ENCODE assay signal across 7 mouse cellular contexts in the genomic region with DNA sequence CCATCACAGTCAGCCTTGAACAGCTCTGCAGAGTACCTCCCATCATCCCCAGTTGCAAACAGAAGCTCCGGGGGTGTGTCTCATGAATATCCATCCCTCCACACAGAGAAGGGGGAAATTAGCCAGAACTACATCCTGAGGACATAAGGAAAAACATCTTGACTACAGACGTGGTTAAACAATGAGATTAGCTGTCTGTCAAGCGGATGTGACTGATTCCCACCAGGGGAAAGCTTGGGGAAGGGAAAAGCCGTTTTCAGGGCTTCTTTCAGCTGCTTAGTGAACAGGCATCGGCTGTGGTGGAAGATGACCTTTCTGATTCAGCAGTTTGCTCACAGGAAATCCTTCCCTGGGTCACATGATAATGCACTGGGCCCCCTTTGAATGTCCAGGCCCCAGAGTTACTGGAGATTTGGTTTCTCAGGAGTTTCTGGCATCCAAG. TPM values are rescaled to one million over a fixed set of nuclear protein-coding genes. Genes with fewer than 3 reads are reported as not detected.
DNase-seq lines count a peak whose midpoint lies in the region; ATAC-seq and TF ChIP-seq lines count a peak whose summit lies in the region.

No protein-coding gene starts in this region.

- peaks cover 28% of the 10 kb centered on the region for H3K36me3 ChIP-seq in megakaryocyte, embryonic 14.5 days (replicated peaks; ENCODE audit: low read length)
- H3K36me3 ChIP-seq in forebrain, embryonic 13.5 days (ENCODE audit: poor library complexity, severe bottlenecking): no peaks in the 10 kb centered on the region
- no peaks in the 10 kb centered on the region for H3K36me3 ChIP-seq in limb, embryonic 12.5 days
- H3K36me3 ChIP-seq in stomach, postnatal 0 days (ENCODE audit: control insufficient read depth, insufficient read depth, low read length): no peaks in the 10 kb centered on the region

- no peak for TF ChIP-seq EP300 in stomach, postnatal 0 days (optimal IDR thresholded peaks at IDR 0.05)

- peak overlapping the region; percentile 79 for H3K4me3 ChIP-seq in megakaryocyte, embryonic 14.5 days (replicated peaks)
- no peak overlapping the region for H3K4me3 ChIP-seq in forebrain, embryonic 13.5 days
- H3K4me3 ChIP-seq in limb, embryonic 12.5 days (replicated peaks): no peak overlapping the region
- no peak overlapping the region for H3K4me3 ChIP-seq in stomach, postnatal 0 days (ENCODE audit: low read depth, low read length)

- no peaks in the 10 kb centered on the region for H3K9me3 ChIP-seq in megakaryocyte, embryonic 14.5 days
- H3K9me3 ChIP-seq in forebrain, embryonic 13.5 days (replicated peaks): no peaks in the 10 kb centered on the region
- H3K9me3 ChIP-seq in limb, embryonic 12.5 days: no peaks in the 10 kb centered on the region
- H3K9me3 ChIP-seq in stomach, postnatal 0 days (ENCODE audit: control insufficient read depth, low read length): no peaks in the 10 kb centered on the region

- no peak for DNase-seq in stomach, postnatal 0 days (ENCODE audit: low spot score)
- DNase-seq in ovary, postnatal 14 days (ENCODE audit: low spot score): no peak
- DNase-seq in testis, postnatal 14 days (ENCODE audit: low spot score): no peak

- peaks cover 99% of the 10 kb centered on the region for H3K4me1 ChIP-seq in megakaryocyte, embryonic 14.5 days
- H3K4me1 ChIP-seq in forebrain, embryonic 13.5 days: peaks cover 46% of the 10 kb centered on the region
- H3K4me1 ChIP-seq in limb, embryonic 12.5 days (replicated peaks): peaks cover 55% of the 10 kb centered on the region
- H3K4me1 ChIP-seq in stomach, postnatal 0 days (replicated peaks; ENCODE audit: control insufficient read depth, insufficient read depth): peaks cover 11% of the 10 kb centered on the region; the same call in 1 of the 2 replicates

- no peak overlapping the region for H3K4me2 ChIP-seq in forebrain, embryonic 13.5 days
- H3K4me2 ChIP-seq in limb, embryonic 12.5 days: no peak overlapping the region
- H3K4me2 ChIP-seq in stomach, postnatal 0 days (replicated peaks; ENCODE audit: low read depth): no peak overlapping the region

- no peak for ATAC-seq in megakaryocyte, adult 5-6 weeks (ENCODE audit: poor library complexity, severe bottlenecking)
- ATAC-seq in forebrain, embryonic 13.5 days: no peak
- no peak for ATAC-seq in limb, embryonic 12.5 days (ENCODE audit: insufficient number of reproducible peaks, insufficient read depth, low FRiP score, low TSS enrichment, low read depth)
- ATAC-seq in stomach, postnatal 0 days (ENCODE audit: low FRiP score, low TSS enrichment): no peak

- no peak for TF ChIP-seq CTCF in stomach, postnatal 0 days (IDR thresholded peaks at IDR 0.05; ENCODE audit: low read depth)

- 28% methylated on average over 5 of the region's 5 CpGs for WGBS in forebrain, embryonic 13.5 days
- 36% methylated on average over 5 of the region's 5 CpGs for WGBS in limb, embryonic 12.5 days
- WGBS in stomach, postnatal 0 days: 19% methylated on average over 5 of the region's 5 CpGs

- H3K27me3 ChIP-seq in megakaryocyte, embryonic 14.5 days (replicated peaks): no peaks in the 10 kb centered on the region
- H3K27me3 ChIP-seq in forebrain, embryonic 13.5 days: no peaks in the 10 kb centered on the region
- H3K27me3 ChIP-seq in limb, embryonic 12.5 days: no peaks in the 10 kb centered on the region
- H3K27me3 ChIP-seq in stomach, postnatal 0 days (ENCODE audit: control insufficient read depth, insufficient read depth, low read length): no peaks in the 10 kb centered on the region

- peak overlapping the region; percentile 65 for H3K27ac ChIP-seq in forebrain, embryonic 13.5 days
- H3K27ac ChIP-seq in limb, embryonic 12.5 days: 0 out of 2 replicates have a peak overlapping the region, but pooled peaks have one; percentile 23
- H3K27ac ChIP-seq in stomach, postnatal 0 days (replicated peaks): peak overlapping the region; percentile 67

- H3K9ac ChIP-seq in forebrain, embryonic 13.5 days: no peak overlapping the region; the same call in 1 of the 2 replicates
- no peak overlapping the region for H3K9ac ChIP-seq in limb, embryonic 12.5 days (replicated peaks)
- no peak overlapping the region for H3K9ac ChIP-seq in stomach, postnatal 0 days (ENCODE audit: low read length)

RNA-seq across cellular contexts. Expression of a gene that starts 46.6 kb away (rescaled TPM):
- polyA plus RNA-seq in megakaryocyte, embryonic 14.5 days (2012; ENCODE audit: insufficient read depth, low replicate concordance): 20.8 and 30.9 TPM in 2 replicates
- total RNA-seq in megakaryocyte, adult 5-6 weeks (2015): 14.1 and 14.5 TPM in 2 replicates
- 9.1 and 14.5 TPM in 2 replicates for total RNA-seq in megakaryocyte, adult 5-6 weeks (2017)
- polyA plus RNA-seq in forebrain, embryonic 13.5 days (2015; fragmentation: Nextera tagmentation; extraction: Ambion mirVana): 11.5 and 13.5 TPM in 2 replicates
- 9.9 and 11.0 TPM in 2 replicates for polyA plus RNA-seq in limb, embryonic 12.5 days (2016; fragmentation: Nextera tagmentation; extraction: Ambion mirVana)
- polyA plus RNA-seq in stomach, postnatal 0 days (2015; fragmentation: Nextera tagmentation; extraction: Ambion mirVana): 4.5 and 4.7 TPM in 2 replicates
